Mouse (Mus musculus) urinary bladder, postnatal 10 days (tissue): ENCODE measurements around the gene Txn2.

Experiments used
- DNase-seq: peaks from one replicate; pipeline ENCODE4 v3.0.0; 2022; ENCODE audit warnings: low spot score

Gene Txn2

GRCm38 (mm10) chr15:77928673-77929331, at the start of gene Txn2:
Gene Txn2, minus strand, starts transcription at chr15:77929006.
- peak; percentile 78 for DNase-seq

- DNase-seq: no peak
Measured at GRCm38 (mm10) chr15:77977663-77978062, 48.9 kb upstream of the Txn2 start.

GRCm38 (mm10) chr15:77974165-77974841, 45.5 kb upstream of the Txn2 start:
- DNase-seq: no peak

GRCm38 (mm10) chr15:77970470-77971292, 41.9 kb upstream of the Txn2 start, which contains the start of gene Eif3d:
Gene Eif3d, minus strand, starts transcription at chr15:77970813.
- peak; percentile 90 for DNase-seq

GRCm38 (mm10) chr15:77969940-77970469, 41.2 kb upstream of the Txn2 start:
- no peak for DNase-seq

- no peak for DNase-seq
Measured at GRCm38 (mm10) chr15:77965117-77965528, 36.3 kb upstream of the Txn2 start.

GRCm38 (mm10) chr15:77962447-77962846, 33.6 kb upstream of the Txn2 start:
- no peak for DNase-seq

GRCm38 (mm10) chr15:77960693-77961092, 31.9 kb upstream of the Txn2 start:
- no peak for DNase-seq

GRCm38 (mm10) chr15:77958071-77958470, 29.3 kb upstream of the Txn2 start:
- no peak for DNase-seq

GRCm38 (mm10) chr15:77957625-77958024, 28.8 kb upstream of the Txn2 start:
- DNase-seq: no peak

GRCm38 (mm10) chr15:77956404-77956901, 27.6 kb upstream of the Txn2 start, which contains the start of gene Foxred2:
Gene Foxred2, minus strand, starts transcription at chr15:77956722.
- DNase-seq: peak; percentile 20

- DNase-seq: no peak
Measured at GRCm38 (mm10) chr15:77955440-77956403, 26.9 kb upstream of the Txn2 start.

- DNase-seq: no peak
Measured at GRCm38 (mm10) chr15:77954362-77954761, 25.6 kb upstream of the Txn2 start.

- DNase-seq: no peak
Measured at GRCm38 (mm10) chr15:77952921-77953320, 24.1 kb upstream of the Txn2 start.

GRCm38 (mm10) chr15:77949061-77949460, 20.3 kb upstream of the Txn2 start:
- no peak for DNase-seq

- DNase-seq: no peak
Measured at GRCm38 (mm10) chr15:77945711-77946110, 16.9 kb upstream of the Txn2 start.

GRCm38 (mm10) chr15:77941563-77941962, 12.8 kb upstream of the Txn2 start:
- DNase-seq: no peak

GRCm38 (mm10) chr15:77938516-77938915, 9.7 kb upstream of the Txn2 start:
- DNase-seq: no peak

GRCm38 (mm10) chr15:77935673-77936375, 7.0 kb upstream of the Txn2 start:
- no peak for DNase-seq

- DNase-seq: no peak
Measured at GRCm38 (mm10) chr15:77934968-77935367, 6.2 kb upstream of the Txn2 start.
